Mouse (Mus musculus) midbrain, embryonic 12.5 days (tissue): ENCODE data around the gene Nudt6. TPM values are rescaled to one million over a fixed set of nuclear protein-coding genes. Genes with fewer than 3 reads are reported as not detected.

Experiments
- ATAC-seq: fragments of 200-750 bp; cut with Nextera tagmentation; 2 replicates; pipeline ENCODE4 v1.8.0; 2017; ENCODE audit warnings: low read depth, moderate TSS enrichment, moderate library complexity; ENCODE audit not compliant: low FRiP score
- H3K27ac ChIP-seq: fragments of 300-500 bp; sonication (generic); replicated peaks from 2 replicates; pipeline ENCODE4 v1.5.1; 2016; ENCODE audit warnings: mild to moderate bottlenecking
- H3K27me3 ChIP-seq: fragments of 300-500 bp; sonication (generic); 2 replicates; pipeline ENCODE4 v1.6.1; 2016; ENCODE audit warnings: mild to moderate bottlenecking
- H3K36me3 ChIP-seq: fragments of 300-500 bp; sonication (generic); 2 replicates; pipeline ENCODE4 v1.6.1; 2016
- H3K4me1 ChIP-seq: fragments of 300-500 bp; sonication (generic); 2 replicates; pipeline ENCODE4 v1.6.1; 2016
- H3K4me2 ChIP-seq: fragments of 300-500 bp; sonication (generic); replicated peaks from 2 replicates; pipeline ENCODE4 v1.6.1; 2016; ENCODE audit warnings: mild to moderate bottlenecking, moderate library complexity
- H3K4me3 ChIP-seq: fragments of 300-500 bp; sonication (generic); 2 replicates; pipeline ENCODE4 v1.5.1; 2016; ENCODE audit warnings: mild to moderate bottlenecking
- H3K9ac ChIP-seq: fragments of 300-500 bp; sonication (generic); replicated peaks from 2 replicates; pipeline ENCODE4 v1.6.1; 2016; ENCODE audit warnings: mild to moderate bottlenecking, moderate library complexity
- H3K9me3 ChIP-seq: fragments of 300-500 bp; sonication (generic); 2 replicates; pipeline ENCODE4 v1.6.1; 2016; ENCODE audit warnings: mild to moderate bottlenecking
- WGBS: fragments of 180-500 bp; shearing (Covaris S2); methylation state at CpG from one replicate; pipeline ENCODE4 v1.1.7; 2016; 5-methylcytosine and 5-hydroxymethylcytosine counted together
- polyA plus RNA-seq: library from polyadenylated mRNA; unstranded; fragments of >200 nt; fragmentation: Nextera tagmentation; extraction: Ambion mirVana; gene quantifications from 2 replicates; pipeline ENCODE4 v1.2.1, GENCODE M21; 2016

Gene Nudt6
- polyA plus RNA-seq, 1 experiment from 2014 or later, result 3.6 TPM

GRCm38 (mm10) chr3:37379201-37379600 is 40.8 kb downstream of the Nudt6 start:
- Histone ChIP-seq H3K4me1 (no peaks in the 10 kb centered on the region; the same call in 1 of the 2 replicates), H3K36me3 (no peaks in the 10 kb centered on the region), H3K27me3 (no peaks in the 10 kb centered on the region), H3K9ac (no peak overlapping the region), H3K9me3 (no peaks in the 10 kb centered on the region), H3K27ac (no peak overlapping the region), H3K4me2 (no peak overlapping the region), H3K4me3 (no peak overlapping the region)
- WGBS, result 83% methylated on average over 14 of the region's 14 CpGs
- no peak for ATAC-seq

- Histone ChIP-seq H3K4me2 (no peak overlapping the region), H3K9me3 (no peaks in the 10 kb centered on the region), H3K36me3 (no peaks in the 10 kb centered on the region), H3K27me3 (no peaks in the 10 kb centered on the region), H3K4me1 (no peaks in the 10 kb centered on the region; the same call in 1 of the 2 replicates), H3K4me3 (no peak overlapping the region), H3K27ac (no peak overlapping the region), H3K9ac (no peak overlapping the region)
- no peak for ATAC-seq
- 78% methylated on average over 6 of the region's 6 CpGs for WGBS
These were observed 41.6 kb downstream of the Nudt6 start for GRCm38 (mm10) chr3:37378412-37378811.

GRCm38 (mm10) chr3:37377926-37378325 is 42.1 kb downstream of the Nudt6 start:
- no peak for ATAC-seq

GRCm38 (mm10) chr3:37373712-37374111 is 46.3 kb downstream of the Nudt6 start:
- H3K9me3 ChIP-seq, result no peaks in the 10 kb centered on the region
- no peak overlapping the region for H3K4me2 ChIP-seq
- no peak overlapping the region for H3K4me3 ChIP-seq
- H3K27ac ChIP-seq, result no peak overlapping the region
- 91% methylated on average over 11 of the region's 11 CpGs for WGBS
- no peak overlapping the region for H3K9ac ChIP-seq
- no peak for ATAC-seq
- H3K27me3 ChIP-seq, result no peaks in the 10 kb centered on the region
- no peaks in the 10 kb centered on the region for H3K36me3 ChIP-seq
- no peaks in the 10 kb centered on the region for H3K4me1 ChIP-seq

More at GRCm38 (mm10) chr3:37377926-37378325, 42.1 kb downstream of the Nudt6 start:
- no peak overlapping the region for H3K27ac ChIP-seq
- no peak overlapping the region for H3K4me3 ChIP-seq
- H3K4me1 ChIP-seq, result no peaks in the 10 kb centered on the region; the same call in 1 of the 2 replicates
- no peaks in the 10 kb centered on the region for H3K27me3 ChIP-seq
- 82% methylated on average over 6 of the region's 6 CpGs for WGBS
- no peaks in the 10 kb centered on the region for H3K36me3 ChIP-seq
- H3K9me3 ChIP-seq, result no peaks in the 10 kb centered on the region
- no peak overlapping the region for H3K4me2 ChIP-seq
- no peak overlapping the region for H3K9ac ChIP-seq

- ATAC-seq, result no peak
- H3K4me1 ChIP-seq, result no peaks in the 10 kb centered on the region
- no peaks in the 10 kb centered on the region for H3K9me3 ChIP-seq
- no peaks in the 10 kb centered on the region for H3K36me3 ChIP-seq
- no peak overlapping the region for H3K4me3 ChIP-seq
- no peak overlapping the region for H3K4me2 ChIP-seq
- WGBS, result 80% methylated on average over 4 of the region's 4 CpGs
- no peak overlapping the region for H3K27ac ChIP-seq
- no peak overlapping the region for H3K9ac ChIP-seq
- H3K27me3 ChIP-seq, result no peaks in the 10 kb centered on the region
These were observed 49.6 kb downstream of the Nudt6 start for GRCm38 (mm10) chr3:37370407-37370806.

- Histone ChIP-seq H3K4me1 (no peaks in the 10 kb centered on the region), H3K36me3 (no peaks in the 10 kb centered on the region), H3K9me3 (no peaks in the 10 kb centered on the region), H3K27ac (no peak overlapping the region), H3K4me3 (no peak overlapping the region), H3K4me2 (no peak overlapping the region), H3K27me3 (no peaks in the 10 kb centered on the region), H3K9ac (no peak overlapping the region)
- 78% methylated on average over 4 of the region's 4 CpGs for WGBS
- no peak for ATAC-seq
These were observed 53.5 kb downstream of the Nudt6 start for GRCm38 (mm10) chr3:37366381-37367053.

- 61% methylated on average over 3 of the region's 3 CpGs for WGBS
- H3K4me3 ChIP-seq, result no peak overlapping the region
- H3K4me2 ChIP-seq, result no peak overlapping the region
- H3K4me1 ChIP-seq, result no peaks in the 10 kb centered on the region
- no peaks in the 10 kb centered on the region for H3K36me3 ChIP-seq
- no peak for ATAC-seq
- no peak overlapping the region for H3K27ac ChIP-seq
- no peak overlapping the region for H3K9ac ChIP-seq
- no peaks in the 10 kb centered on the region for H3K27me3 ChIP-seq
- no peaks in the 10 kb centered on the region for H3K9me3 ChIP-seq
These were observed 54.0 kb downstream of the Nudt6 start for GRCm38 (mm10) chr3:37365976-37366375.

- no peaks in the 10 kb centered on the region for H3K27me3 ChIP-seq
- no peak overlapping the region for H3K9ac ChIP-seq
- no peaks in the 10 kb centered on the region for H3K36me3 ChIP-seq
- H3K4me1 ChIP-seq, result no peaks in the 10 kb centered on the region
- no peak overlapping the region for H3K27ac ChIP-seq
- no peaks in the 10 kb centered on the region for H3K9me3 ChIP-seq
- H3K4me2 ChIP-seq, result no peak overlapping the region
- H3K4me3 ChIP-seq, result no peak overlapping the region
- no peak for ATAC-seq
- 82% methylated on average over 4 of the region's 4 CpGs for WGBS
These were observed 54.9 kb downstream of the Nudt6 start for GRCm38 (mm10) chr3:37365144-37365543.

GRCm38 (mm10) chr3:37360729-37361128 is 59.3 kb downstream of the Nudt6 start:
- Histone ChIP-seq H3K4me3 (no peak overlapping the region), H3K4me1 (no peaks in the 10 kb centered on the region), H3K36me3 (no peaks in the 10 kb centered on the region), H3K9me3 (no peaks in the 10 kb centered on the region), H3K9ac (no peak overlapping the region), H3K27me3 (no peaks in the 10 kb centered on the region), H3K27ac (no peak overlapping the region), H3K4me2 (no peak overlapping the region)
- ATAC-seq, result no peak
- WGBS, result 89% methylated on average over 9 of the region's 9 CpGs

Other genes with a start within 250 kb of the Nudt6 start
- gene Il21, start 187.6 kb downstream of the Nudt6 start, polyA plus RNA-seq, result not detected in 2 replicates
- 7.2 and 7.3 TPM in 2 replicates for gene Bbs12, start 107.7 kb downstream of the Nudt6 start, polyA plus RNA-seq
- gene Cetn4, start 107.5 kb downstream of the Nudt6 start, polyA plus RNA-seq, result 1.6 and 2.1 TPM in 2 replicates
- gene Fgf2, start 71.9 kb downstream of the Nudt6 start, polyA plus RNA-seq, result 1.2 and 1.3 TPM in 2 replicates
- gene Spata5, start 315 bp downstream of the Nudt6 start, polyA plus RNA-seq, result 42.8 and 43.9 TPM in 2 replicates
- gene Spry1, start 219.7 kb upstream of the Nudt6 start, polyA plus RNA-seq, result 7.9 and 8.3 TPM in 2 replicates